Mouse (Mus musculus) gastrocnemius, postnatal 14 days (tissue): ENCODE results near the gene Tmem179b. TPM values are rescaled to one million over a fixed set of nuclear protein-coding genes. Genes with fewer than 3 reads are reported as not detected.

Experiments used
- DNase-seq: peaks from one replicate; pipeline ENCODE4 v3.0.0; 2021; ENCODE audit warnings: mixed read lengths
- intact Hi-C: fragments of 180-260 bp; cut with DNase I; formaldehyde crosslinking; loops from one replicate; pipeline ENCODE4 v1.15.1; 2025; ENCODE audit warnings: low total_unique reads
- long read RNA-seq, 2 experiments: library from polyadenylated mRNA; stranded (forward); transcript quantifications; one replicate each; pipeline ENCODE4 v2.0.0; 2021
- total RNA-seq, 2 experiments: library from RNA; stranded (reverse); gene quantifications; 2 replicates each; pipeline ENCODE4 v1.2.3; 2021

Gene Tmem179b
- 10 to 100 TPM in 1 of 2 experiments, 1 to 10 TPM in 1; 9.7 to 11.1 TPM for total RNA-seq
- long read RNA-seq, experiment 1, transcript Tmem179b-201 (5 exons, 818 nt), result major isoform, 6 of 9 reads
- long read RNA-seq, experiment 1, partial matches to known transcripts, result 0 of 9 reads
- long read RNA-seq, experiment 1, other reads (novel, unspliced or antisense), result 1 of 9 reads
- long read RNA-seq, experiment 2, transcript Tmem179b-201 (5 exons, 818 nt), result major isoform, 5 of 7 reads
- long read RNA-seq, experiment 2, partial matches to known transcripts, result 0 of 7 reads
- long read RNA-seq, experiment 2, other reads (novel, unspliced or antisense), result 1 of 7 reads

- intact Hi-C loops, result no loop called here
- DNase-seq, result peak; percentile 95
These were observed at the start of gene Tmem179b for GRCm38 (mm10) chr19:8774086-8774835. Gene Tmem179b (minus strand): TSS chr19:8774467.

GRCm38 (mm10) chr19:8822696-8823095 is 48.4 kb upstream of the Tmem179b start:
- intact Hi-C loops, result no loop called here
- no peak for DNase-seq

DNA sequence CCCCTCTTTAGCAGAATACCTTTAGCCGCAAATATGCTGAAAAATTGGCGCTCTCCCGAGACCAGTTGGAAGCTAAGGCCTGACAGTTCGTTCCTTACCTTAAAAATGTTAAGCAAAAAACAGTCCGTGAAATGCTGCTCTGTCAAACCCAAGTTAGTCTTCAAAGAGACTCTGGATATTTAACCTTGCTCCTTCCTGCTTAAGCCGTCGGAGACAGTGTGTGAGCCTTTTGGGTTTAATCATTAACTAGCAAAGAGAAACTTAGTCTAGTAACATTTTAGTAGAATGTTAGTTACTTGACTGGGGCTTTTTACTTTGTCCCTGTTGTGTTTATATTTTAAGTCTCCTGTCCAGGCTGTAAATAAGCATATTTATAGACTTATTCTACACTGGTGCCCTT is 46.9 kb upstream of the Tmem179b start:
- DNase-seq, result no peak
- intact Hi-C loops, result no loop called here

DNA sequence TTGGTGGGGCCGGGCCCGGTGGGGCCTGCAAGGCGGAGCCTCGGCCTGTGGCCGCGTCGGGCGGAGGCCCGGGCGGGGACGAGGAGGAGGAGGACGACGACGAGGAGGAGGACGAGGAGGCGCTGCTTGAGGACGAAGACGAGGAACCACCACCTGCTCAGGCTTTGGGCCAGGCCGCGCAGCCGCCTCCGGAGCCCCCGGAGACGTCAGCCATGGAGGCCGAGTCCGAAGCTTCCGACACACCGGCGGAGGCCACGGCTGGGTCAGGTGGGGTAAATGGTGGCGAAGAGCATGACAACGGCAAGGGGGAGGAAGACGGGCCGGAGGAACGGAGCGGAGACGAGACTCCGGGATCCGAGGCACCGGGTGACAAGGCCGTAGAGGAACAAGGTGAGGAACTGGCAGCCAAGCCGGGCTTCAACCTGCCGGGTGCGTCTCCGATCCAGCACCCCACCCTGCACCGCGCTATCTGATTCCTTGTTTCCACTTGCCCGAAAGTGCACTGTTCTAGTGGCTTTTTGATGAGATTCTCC is 46.2 kb upstream of the Tmem179b start:
- no peak for DNase-seq
- intact Hi-C loops, result no loop called here

- intact Hi-C loops, result no loop called here
- peak; percentile 99 for DNase-seq
These were observed 45.5 kb upstream of the Tmem179b start, which contains the start of gene Hnrnpul2 for GRCm38 (mm10) chr19:8819596-8820423. Gene Hnrnpul2 (plus strand): TSS chr19:8820010.

- intact Hi-C loops, result no loop called here
- peak; percentile 97 for DNase-seq
These were observed 44.7 kb upstream of the Tmem179b start, which contains the start of gene Ttc9c for GRCm38 (mm10) chr19:8818801-8819595. Gene Ttc9c (minus strand): TSS chr19:8819333.

DNA sequence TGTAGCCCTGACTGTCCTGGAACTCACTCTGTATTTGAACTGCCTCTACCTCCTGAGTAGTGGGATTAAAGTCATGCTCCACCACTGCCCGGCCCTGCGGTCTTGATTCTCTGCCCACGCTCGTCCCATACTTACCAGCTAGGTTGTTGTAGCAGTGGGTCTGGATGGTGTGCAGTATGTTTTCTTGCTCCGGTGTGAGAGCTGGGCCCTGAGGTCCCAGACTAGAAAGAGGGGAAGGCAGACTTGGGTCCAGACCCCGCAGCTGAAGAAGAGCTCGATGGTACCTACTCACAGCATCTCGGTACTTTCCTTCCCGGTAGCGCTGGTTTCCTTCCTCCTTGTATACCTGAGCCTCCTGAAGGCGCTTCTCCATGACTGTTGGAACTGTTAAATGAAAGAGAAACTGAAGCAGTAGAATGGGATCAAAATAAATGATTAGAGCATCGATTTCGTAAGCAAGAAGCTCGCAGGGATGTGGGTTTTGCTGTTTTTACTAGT is 44.1 kb upstream of the Tmem179b start:
- intact Hi-C loops, result no loop called here
- no peak for DNase-seq

DNA sequence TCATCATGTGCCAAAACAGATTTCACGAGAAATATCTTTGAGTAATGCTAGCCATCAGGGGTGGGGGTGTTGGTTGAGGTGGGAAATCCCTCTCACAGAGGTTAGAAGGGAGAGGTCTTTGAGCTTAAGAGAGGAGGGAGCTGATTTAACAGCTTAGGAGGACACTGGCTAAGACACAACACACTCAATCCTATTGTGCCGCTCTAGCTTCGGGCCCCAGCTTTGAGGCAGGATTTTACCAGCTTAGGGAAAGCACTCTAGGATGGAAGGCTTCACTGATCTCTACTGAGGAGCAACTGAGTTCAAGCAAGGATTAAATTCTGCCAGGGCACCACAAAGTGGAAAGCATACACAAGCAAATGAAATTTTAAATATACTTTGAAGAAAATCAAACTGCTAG is 42.7 kb upstream of the Tmem179b start:
- DNase-seq, result no peak
- intact Hi-C loops, result no loop called here

DNA sequence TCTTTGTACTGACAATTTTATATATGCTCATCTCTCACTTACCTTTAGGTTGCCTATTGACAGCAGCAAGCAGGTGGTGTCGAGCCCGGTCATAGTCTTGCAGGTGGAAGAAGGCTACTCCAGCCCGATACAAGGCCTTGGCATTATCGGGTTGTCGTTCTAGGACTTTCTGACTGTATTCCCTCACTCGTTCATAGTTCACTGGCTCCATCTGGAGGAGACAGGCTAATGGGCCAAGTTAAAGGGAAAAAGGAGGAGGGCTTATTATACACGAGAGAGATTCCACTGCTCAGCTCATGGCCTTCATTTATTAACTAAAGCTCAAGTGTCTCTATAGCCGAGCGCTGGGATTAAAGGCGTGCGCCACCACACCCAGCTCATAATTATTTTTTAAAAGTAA is 41.5 kb upstream of the Tmem179b start:
- intact Hi-C loops, result no loop called here
- no peak for DNase-seq

GRCm38 (mm10) chr19:8806810-8807209 is 32.5 kb upstream of the Tmem179b start:
- intact Hi-C loops, result no loop called here
- DNase-seq, result no peak

DNA sequence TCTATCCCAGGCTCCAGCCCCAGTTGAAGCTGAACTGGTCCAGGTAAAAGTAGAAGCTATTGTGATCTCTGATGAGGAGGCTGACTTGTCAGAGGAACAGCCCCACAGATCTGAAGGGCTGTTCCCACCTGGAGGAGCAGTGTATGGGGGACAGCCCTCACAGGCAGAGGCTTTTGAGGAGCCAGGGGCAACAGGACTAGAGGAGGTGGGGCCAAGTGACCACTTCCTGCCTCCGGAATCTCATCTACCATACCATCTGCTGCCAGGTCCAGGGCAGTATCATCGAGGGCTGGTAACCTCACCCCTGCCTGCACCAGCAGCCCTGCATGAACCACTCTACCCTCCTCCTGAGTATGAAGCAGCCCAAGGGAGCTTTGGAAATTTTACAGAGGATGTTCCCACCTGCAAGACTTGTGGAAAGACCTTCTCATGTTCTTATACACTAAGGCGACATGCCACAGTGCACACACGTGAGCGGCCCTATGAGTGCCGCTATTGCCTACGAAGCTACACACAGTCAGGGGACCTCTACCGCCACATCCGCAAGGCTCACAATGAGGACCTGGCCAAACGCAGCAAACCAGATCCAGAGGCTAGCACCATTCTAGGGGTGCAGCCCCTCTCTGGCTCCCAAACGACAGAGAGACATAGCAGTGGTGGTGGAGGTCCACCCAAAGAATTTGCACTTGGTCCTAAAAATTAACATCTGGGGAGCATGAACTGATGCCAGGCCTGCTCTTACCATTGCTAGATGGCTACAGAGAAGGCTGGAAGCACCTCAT is 29.8 kb upstream of the Tmem179b start:
- intact Hi-C loops, result no loop called here
- no peak for DNase-seq

DNA sequence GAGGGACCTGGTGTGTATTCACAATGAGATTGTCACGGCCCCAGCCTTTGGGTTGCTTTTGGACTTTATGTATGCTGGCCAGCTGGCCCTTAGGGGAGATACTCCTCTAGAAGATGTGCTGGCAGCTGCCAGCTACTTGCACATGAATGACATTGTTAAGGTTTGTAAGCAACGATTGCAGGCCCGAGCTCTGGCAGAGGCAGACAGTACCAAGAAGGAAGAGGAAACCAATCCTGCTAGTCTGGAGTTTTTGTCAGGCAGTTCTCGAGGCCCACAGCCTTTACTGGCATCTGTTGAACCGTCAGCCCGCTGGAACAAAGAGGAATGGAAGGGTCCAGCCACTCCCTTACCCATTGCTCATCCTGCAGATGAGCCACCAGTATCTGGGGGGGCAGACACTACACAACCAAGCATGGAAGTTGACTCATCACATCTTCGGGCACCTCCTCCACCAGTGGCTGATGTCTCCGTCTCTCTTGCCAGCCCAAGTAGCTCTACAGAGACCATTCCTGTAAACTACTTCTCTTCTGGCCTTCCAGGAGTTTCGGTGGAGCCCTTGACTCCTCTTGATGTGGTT is 29.0 kb upstream of the Tmem179b start:
- intact Hi-C loops, result no loop called here
- no peak for DNase-seq

DNA sequence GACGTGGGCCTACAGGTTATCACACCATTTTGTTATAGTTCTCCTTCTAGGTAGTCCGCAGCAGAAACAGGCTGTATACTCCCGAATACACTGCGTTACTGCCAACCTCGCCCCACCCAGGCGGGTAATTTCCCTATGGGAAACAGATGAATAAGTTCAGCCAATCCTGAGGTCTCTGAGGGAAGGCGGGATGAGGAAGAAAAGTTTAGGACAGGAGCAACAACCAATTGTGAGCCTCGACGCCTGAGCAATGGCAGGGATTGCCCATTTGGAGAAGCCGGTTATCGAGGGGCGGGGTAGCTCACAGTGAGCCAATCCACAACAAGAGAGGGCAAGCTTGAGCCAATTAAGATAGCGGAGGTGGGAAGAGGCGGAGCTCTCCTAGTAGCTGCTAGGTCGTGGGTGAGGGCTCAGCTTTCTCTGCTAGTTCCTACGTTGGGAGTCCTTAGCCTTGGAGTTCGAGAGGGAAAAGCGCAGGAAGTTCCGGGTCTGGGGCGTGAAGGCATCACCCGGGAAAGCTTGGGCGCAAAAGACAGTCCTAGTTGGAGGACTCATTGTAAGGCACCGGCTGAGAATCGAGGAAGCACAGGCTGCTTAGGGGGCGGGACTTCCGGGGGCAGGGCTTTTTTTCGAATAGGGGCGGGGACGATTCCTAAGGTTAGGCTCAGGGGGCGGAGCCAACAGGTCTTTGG is 28.0 kb upstream of the Tmem179b start, which contains the start of gene Zbtb3:
Zbtb3 (plus strand) TSS at position 426 of the 692 bp plus-strand sequence.
- peak; percentile 92 for DNase-seq
- intact Hi-C loops, result no loop called here

DNA sequence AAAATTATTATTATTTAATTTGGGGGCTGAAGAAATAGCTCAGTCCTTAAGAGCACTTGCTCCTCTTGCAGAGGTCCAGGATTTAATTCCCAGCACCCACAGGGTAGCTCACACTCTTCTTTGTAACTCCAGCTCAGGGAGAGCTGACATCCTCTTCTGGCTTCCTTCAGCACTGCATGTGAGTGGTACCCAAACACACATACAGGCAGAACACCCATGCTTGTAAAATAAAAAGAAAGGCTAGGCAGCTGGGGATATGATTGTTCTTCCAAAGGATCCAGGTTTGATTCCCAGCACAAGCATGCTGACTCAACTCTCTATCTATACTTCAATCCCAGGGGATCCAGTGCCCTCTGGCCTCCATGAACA is 24.7 kb upstream of the Tmem179b start:
- no peak for DNase-seq
- intact Hi-C loops, result no loop called here

GRCm38 (mm10) chr19:8798264-8798946 is 24.1 kb upstream of the Tmem179b start, which contains the start of gene Polr2g:
Gene Polr2g (minus strand): TSS chr19:8798577.
- peak; percentile 88 for DNase-seq
- intact Hi-C loops, result no loop called here

DNA sequence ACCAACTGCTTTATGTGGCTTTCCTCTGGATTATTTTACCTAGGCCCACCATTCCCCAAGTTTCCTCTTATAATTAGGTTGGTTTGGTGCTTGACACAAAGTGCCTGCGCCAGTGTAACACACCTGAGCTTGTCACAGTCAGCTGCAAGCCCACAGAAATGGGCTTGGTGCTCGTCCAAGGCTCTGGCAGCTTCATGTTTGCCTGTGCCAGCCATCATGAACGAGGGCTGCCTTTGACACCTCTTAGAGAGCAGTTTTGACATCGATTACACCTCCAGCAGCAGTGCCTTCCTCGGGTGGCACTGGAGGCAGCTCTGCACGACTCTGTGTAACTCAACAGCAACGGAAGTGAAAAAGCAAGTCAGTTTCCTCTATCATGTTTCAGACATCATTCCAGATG is 15.9 kb upstream of the Tmem179b start:
- intact Hi-C loops, result no loop called here
- DNase-seq, result no peak

- intact Hi-C loops, result no loop called here
- no peak for DNase-seq
These were observed 14.9 kb upstream of the Tmem179b start for GRCm38 (mm10) chr19:8789171-8789570.
